Mouse (Mus musculus): Measurements from ENCODE around the gene Trp53bp2.

Trp53bp2 gene

GRCm38 (mm10) chr1:182408243-182408642 lies 729 bp upstream of the Trp53bp2 start:
- no peak for DNase-seq (ENCODE audit: low spot score in 2 of 2)

- peak in 1 of 2 experiments; percentile 27 for DNase-seq (ENCODE audit: low spot score in 2 of 2)
Measured at GRCm38 (mm10) chr1:182409401-182410173, 615 bp downstream of the Trp53bp2 start.

GRCm38 (mm10) chr1:182412586-182413270 lies 3.8 kb downstream of the Trp53bp2 start:
- DNase-seq (ENCODE audit: low spot score in 2 of 2), result no peak

GRCm38 (mm10) chr1:182419481-182419880 lies 10.5 kb downstream of the Trp53bp2 start:
- DNase-seq (ENCODE audit: low spot score in 2 of 2), result no peak

- DNase-seq (ENCODE audit: low spot score in 2 of 2), result no peak
Measured at GRCm38 (mm10) chr1:182424274-182424673, 15.3 kb downstream of the Trp53bp2 start.

GRCm38 (mm10) chr1:182425176-182425575 lies 16.2 kb downstream of the Trp53bp2 start:
- no peak for DNase-seq (ENCODE audit: low spot score in 2 of 2)

- DNase-seq (ENCODE audit: low spot score in 2 of 2), result no peak
Measured at GRCm38 (mm10) chr1:182426444-182426843, 17.5 kb downstream of the Trp53bp2 start.

- peak in 1 of 2 experiments; percentile 63 for DNase-seq (ENCODE audit: low spot score in 2 of 2)
Measured at GRCm38 (mm10) chr1:182427426-182427825, 18.5 kb downstream of the Trp53bp2 start.

- DNase-seq (ENCODE audit: low spot score in 2 of 2), result no peak
Measured at GRCm38 (mm10) chr1:182429826-182430225, 20.9 kb downstream of the Trp53bp2 start.

- DNase-seq (ENCODE audit: low spot score in 2 of 2), result no peak
Measured at GRCm38 (mm10) chr1:182430676-182431075, 21.7 kb downstream of the Trp53bp2 start.

GRCm38 (mm10) chr1:182432059-182432458 lies 23.1 kb downstream of the Trp53bp2 start:
- DNase-seq (ENCODE audit: low spot score in 2 of 2), result no peak

- DNase-seq (ENCODE audit: low spot score in 2 of 2), result no peak
Measured at GRCm38 (mm10) chr1:182436746-182437145, 27.8 kb downstream of the Trp53bp2 start.

GRCm38 (mm10) chr1:182439546-182440222 lies 30.7 kb downstream of the Trp53bp2 start:
- peak; percentile 20 to 80 for DNase-seq (ENCODE audit: low spot score in 2 of 2)

GRCm38 (mm10) chr1:182441791-182442473 lies 33.0 kb downstream of the Trp53bp2 start:
- no peak for DNase-seq (ENCODE audit: low spot score in 2 of 2)

- DNase-seq (ENCODE audit: low spot score in 2 of 2), result no peak
Measured at GRCm38 (mm10) chr1:182444116-182444515, 35.1 kb downstream of the Trp53bp2 start.

GRCm38 (mm10) chr1:182448276-182449035 lies 39.5 kb downstream of the Trp53bp2 start:
- no peak for DNase-seq (ENCODE audit: low spot score in 2 of 2)

- no peak for DNase-seq (ENCODE audit: low spot score in 2 of 2)
Measured at GRCm38 (mm10) chr1:182452473-182452872, 43.5 kb downstream of the Trp53bp2 start.

- no peak for DNase-seq (ENCODE audit: low spot score in 2 of 2)
Measured at GRCm38 (mm10) chr1:182455080-182455479, 46.1 kb downstream of the Trp53bp2 start.

GRCm38 (mm10) chr1:182458556-182458955 lies 49.6 kb downstream of the Trp53bp2 start:
- DNase-seq (ENCODE audit: low spot score in 2 of 2), result no peak

- no peak for DNase-seq (ENCODE audit: low spot score in 2 of 2)
Measured at GRCm38 (mm10) chr1:182459436-182459835, 50.5 kb downstream of the Trp53bp2 start.
